Mouse (Mus musculus) midbrain, postnatal 0 days (tissue): Measurements from ENCODE around the gene Uncx. TPM values are rescaled to one million over a fixed set of nuclear protein-coding genes. Genes with fewer than 3 reads are reported as not detected.

Experiments
- ATAC-seq: fragments of 200-750 bp; cut with Nextera tagmentation; 2 replicates; pipeline ENCODE4 v1.8.0; 2017; ENCODE audit warnings: moderate number of reproducible peaks, mild to moderate bottlenecking, moderate TSS enrichment, moderate library complexity; ENCODE audit not compliant: low FRiP score
- DNase-seq: peaks from one replicate; pipeline ENCODE4 v3.0.0-alpha.2; 2015; ENCODE audit warnings: low spot score
- H3K27ac ChIP-seq: fragments of 300-500 bp; sonication (generic); 2 replicates; pipeline ENCODE4 v1.5.1; 2014; ENCODE audit warnings: low read depth, mild to moderate bottlenecking, low read length, mixed read lengths
- H3K27me3 ChIP-seq: fragments of 300-500 bp; sonication (generic); 2 replicates; pipeline ENCODE4 v1.6.1; 2014; ENCODE audit warnings: low read length, control low read depth, mixed read lengths; ENCODE audit not compliant: insufficient read depth
- H3K36me3 ChIP-seq: fragments of 300-500 bp; sonication (generic); 2 replicates; pipeline ENCODE4 v1.6.1; 2014; ENCODE audit warnings: low read length, control low read depth, mixed read lengths; ENCODE audit not compliant: insufficient read depth
- H3K4me1 ChIP-seq: fragments of 300-500 bp; sonication (generic); 2 replicates; pipeline ENCODE4 v1.6.1; 2014; ENCODE audit warnings: mild to moderate bottlenecking, control low read depth, antibody characterized with exemption, low read length, mixed read lengths; ENCODE audit not compliant: insufficient read depth
- H3K4me2 ChIP-seq: fragments of 300-500 bp; sonication (generic); 2 replicates; pipeline ENCODE4 v1.6.1; 2014; ENCODE audit warnings: low read depth, mild to moderate bottlenecking, low read length, mixed read lengths; ENCODE audit not compliant: poor library complexity, severe bottlenecking
- H3K4me3 ChIP-seq: fragments of 300-500 bp; sonication (generic); 2 replicates; pipeline ENCODE4 v1.5.1; 2014; ENCODE audit warnings: low read depth, mild to moderate bottlenecking, low read length, moderate library complexity
- H3K9ac ChIP-seq: fragments of 300-500 bp; sonication (generic); replicated peaks from 2 replicates; pipeline ENCODE4 v1.6.1; 2014; ENCODE audit warnings: mild to moderate bottlenecking, low read length, moderate library complexity, mixed read lengths; ENCODE audit not compliant: poor library complexity, severe bottlenecking
- H3K9me3 ChIP-seq: fragments of 300-500 bp; sonication (generic); 2 replicates; pipeline ENCODE4 v1.6.1; 2016; ENCODE audit warnings: low read length, control low read depth
- CTCF ChIP-seq: IDR thresholded peaks from 2 replicates; pipeline ENCODE4 v1.5.1; 2016; ENCODE audit warnings: antibody characterized with exemption, mild to moderate bottlenecking
- WGBS: fragments of 180-500 bp; shearing (Covaris S2); extraction: QIAGEN DNeasy Blood & Tissue Kit; methylation state at CpG from one replicate; pipeline ENCODE4 v1.1.7; 2014; 5-methylcytosine and 5-hydroxymethylcytosine counted together
- polyA plus RNA-seq: library from polyadenylated mRNA; unstranded; fragments of >200 nt; fragmentation: Nextera tagmentation; extraction: Ambion mirVana; gene quantifications from 2 replicates; pipeline ENCODE4 v1.2.1, GENCODE M21; 2015
- total RNA-seq: library from RNA; depleted of rRNA; stranded (reverse); fragments of >200 nt; gene quantifications from 2 replicates; pipeline ENCODE4 v1.2.3, GENCODE M21; 2014

Uncx gene
- total and polyA plus RNA-seq, 2 experiments from 2014 or later: 20.0 to 24.3 TPM

DNA sequence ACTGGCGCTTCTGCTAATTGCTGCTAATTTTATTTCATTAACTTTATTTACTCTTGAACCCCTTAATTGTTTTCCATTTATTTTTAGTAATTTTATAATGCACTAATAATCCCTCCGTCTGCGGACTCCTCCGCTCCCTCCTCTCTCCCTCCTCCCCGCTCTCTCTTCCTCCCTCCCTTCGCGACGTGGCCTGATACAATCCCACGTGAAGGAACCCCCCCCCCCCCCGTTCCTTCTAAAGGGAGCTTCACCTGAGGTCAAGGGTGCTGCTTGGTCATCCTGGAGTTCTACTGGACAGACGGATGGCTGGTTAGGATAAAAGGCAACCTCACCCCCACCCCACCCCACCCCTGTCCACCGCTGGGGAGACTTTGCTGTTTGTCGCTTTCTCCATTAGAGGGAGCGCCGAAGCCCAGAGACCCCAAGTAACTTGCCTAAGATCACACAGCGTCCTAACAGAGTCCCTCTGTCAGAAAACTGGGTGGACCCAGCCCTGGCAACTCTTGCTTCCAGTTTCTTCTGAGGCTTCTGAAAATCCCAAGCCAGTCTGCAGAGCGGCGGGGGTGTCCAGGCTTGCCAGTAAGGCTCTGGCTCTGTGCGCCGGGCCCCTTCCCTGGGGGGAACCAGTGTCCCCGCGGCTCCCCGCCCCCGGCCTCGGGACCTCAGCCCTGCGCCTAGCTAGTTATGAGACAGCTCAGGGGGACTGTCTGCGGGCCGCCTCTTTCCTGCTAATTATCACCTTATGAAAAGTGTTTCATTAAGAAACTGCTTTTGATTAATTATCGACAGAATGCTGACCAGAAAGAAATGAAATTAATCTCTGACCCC, 10.4 kb downstream of the Uncx start:
- no peak for TF ChIP-seq CTCF
- 6% methylated on average over 29 of the region's 29 CpGs for WGBS
- Histone ChIP-seq H3K4me2 (peak overlapping the region; percentile 41; the same call in 1 of the 2 replicates), H3K9me3 (no peaks in the 10 kb centered on the region), H3K27ac (0 out of 2 replicates have a peak overlapping the region, but pooled peaks have one; percentile 4), H3K4me1 (peaks cover 4% of the 10 kb centered on the region; the same call in 1 of the 2 replicates), H3K36me3 (no peaks in the 10 kb centered on the region), H3K4me3 (no peak overlapping the region), H3K27me3 (peaks cover 40% of the 10 kb centered on the region), H3K9ac (no peak overlapping the region)
- ATAC-seq (no peak), DNase-seq (no peak)

DNA sequence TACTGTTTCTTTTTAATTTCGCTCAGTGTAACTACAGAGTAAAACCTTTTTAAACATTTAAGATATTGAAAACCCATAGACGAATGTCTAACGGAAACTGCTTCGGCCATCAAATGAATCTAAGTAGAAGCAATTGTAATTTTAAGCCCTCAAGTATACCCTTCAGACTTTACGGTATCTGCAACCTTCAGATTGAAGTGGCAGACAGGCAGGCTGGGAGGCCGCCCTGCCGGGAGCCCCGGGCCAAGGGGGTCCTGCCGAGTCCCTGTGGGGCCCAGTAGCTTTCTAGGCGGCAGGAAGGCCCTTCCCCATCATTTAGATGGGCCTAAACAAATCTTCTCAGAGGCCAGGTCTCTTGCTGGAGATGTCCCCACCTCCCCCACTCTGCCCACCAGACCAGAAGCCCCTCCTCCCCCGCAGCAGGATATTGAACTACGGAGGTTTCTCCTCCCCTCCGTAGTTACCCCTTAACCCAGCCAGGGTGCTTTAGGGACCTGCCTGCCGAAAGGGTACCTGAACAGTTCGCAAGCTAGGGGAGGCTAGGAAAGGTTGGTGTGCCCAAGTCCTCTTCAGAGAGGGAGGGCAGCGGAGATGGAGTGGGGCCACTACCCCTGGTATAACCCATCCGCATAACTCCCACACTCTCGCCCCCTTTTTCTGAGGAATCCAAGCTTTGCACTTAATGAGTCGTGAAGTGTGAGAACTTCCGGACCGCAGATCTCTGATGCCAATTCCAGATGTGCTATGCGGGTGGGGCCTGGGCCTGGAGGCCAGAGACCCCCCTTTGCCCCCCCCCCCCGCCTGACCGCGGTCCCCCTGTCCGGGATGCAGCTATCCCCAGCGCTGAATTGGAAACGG, 11.4 kb downstream of the Uncx start:
- no peaks in the 10 kb centered on the region for H3K9me3 ChIP-seq
- 9% methylated on average over 28 of the region's 28 CpGs for WGBS
- no peak overlapping the region for H3K4me2 ChIP-seq
- H3K36me3 ChIP-seq: no peaks in the 10 kb centered on the region
- no peak for TF ChIP-seq CTCF
- H3K27ac ChIP-seq: no peak overlapping the region
- H3K4me1 ChIP-seq: peaks cover 4% of the 10 kb centered on the region; the same call in 1 of the 2 replicates
- DNase-seq (no peak), ATAC-seq (no peak)
- H3K4me3 ChIP-seq: no peak overlapping the region
- H3K9ac ChIP-seq: no peak overlapping the region
- H3K27me3 ChIP-seq: peaks cover 41% of the 10 kb centered on the region

DNA sequence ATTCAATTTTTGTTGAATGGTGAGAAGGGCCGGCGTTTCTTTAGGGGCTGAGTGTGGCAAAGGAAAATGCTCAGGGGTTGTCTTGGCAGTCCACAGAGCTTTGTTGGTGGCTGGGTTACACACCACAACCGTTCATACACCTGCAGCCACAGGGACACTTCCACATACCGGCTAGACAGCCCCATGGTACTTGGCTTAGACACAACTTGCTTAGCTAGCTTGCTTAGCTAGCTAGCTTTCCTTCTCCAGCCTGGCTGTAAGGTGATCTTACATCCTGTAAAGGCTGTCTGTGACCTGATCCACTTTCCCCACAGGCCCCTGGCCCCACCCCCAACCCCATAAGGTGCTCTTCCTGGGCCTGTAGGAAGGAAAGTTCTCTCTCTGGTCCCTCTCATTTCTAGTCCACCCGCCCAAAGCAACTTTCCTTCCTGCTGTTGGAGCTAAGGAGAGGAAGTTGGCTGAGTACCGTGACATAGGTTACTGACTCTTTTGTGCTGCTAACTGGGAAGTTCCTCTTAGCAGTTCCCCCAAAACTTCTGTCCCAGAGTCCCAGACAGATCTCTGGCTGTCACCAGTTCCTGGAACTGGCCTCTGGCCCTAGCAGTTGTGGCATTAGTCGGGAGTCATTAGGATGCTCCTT, 12.3 kb downstream of the Uncx start:
- no peak overlapping the region for H3K4me2 ChIP-seq
- DNase-seq (no peak), ATAC-seq (no peak)
- no peaks in the 10 kb centered on the region for H3K36me3 ChIP-seq
- no peak for TF ChIP-seq CTCF
- H3K4me1 ChIP-seq: peaks cover 4% of the 10 kb centered on the region; the same call in 1 of the 2 replicates
- H3K27me3 ChIP-seq: peaks cover 40% of the 10 kb centered on the region
- H3K9ac ChIP-seq: no peak overlapping the region
- H3K9me3 ChIP-seq: no peaks in the 10 kb centered on the region
- no peak overlapping the region for H3K4me3 ChIP-seq
- 20% methylated on average over 7 of the region's 7 CpGs for WGBS
- no peak overlapping the region for H3K27ac ChIP-seq

DNA sequence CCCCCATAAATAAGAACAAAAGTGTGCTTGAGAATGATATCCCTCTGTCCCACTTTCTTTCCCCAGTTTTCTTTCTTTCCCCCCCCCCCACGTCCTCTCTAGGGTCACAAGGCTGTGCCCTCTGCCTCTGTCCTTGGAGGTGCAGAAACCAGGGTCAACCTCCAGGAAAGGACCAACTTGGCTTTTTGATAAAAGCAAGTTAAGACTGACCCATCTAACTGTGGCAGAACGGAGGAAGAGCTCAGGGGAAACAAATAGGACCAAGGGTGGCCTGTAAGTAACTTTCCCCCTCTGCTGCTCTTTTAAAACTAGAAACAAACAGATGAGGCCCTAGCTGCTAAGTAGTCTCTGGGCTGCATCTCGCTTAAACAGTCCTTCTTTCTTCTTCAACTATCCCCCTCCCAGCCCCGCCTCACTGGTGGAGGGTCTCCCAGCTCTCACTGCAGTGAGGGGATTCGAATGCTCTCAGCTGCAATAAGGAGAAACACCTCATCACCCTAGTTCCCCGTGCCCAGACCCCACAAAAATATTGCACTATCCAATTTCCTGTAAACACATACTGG, 12.9 kb downstream of the Uncx start:
- Histone ChIP-seq H3K4me1 (peaks cover 4% of the 10 kb centered on the region; the same call in 1 of the 2 replicates), H3K9me3 (no peaks in the 10 kb centered on the region), H3K4me2 (no peak overlapping the region), H3K9ac (no peak overlapping the region), H3K27me3 (peaks cover 43% of the 10 kb centered on the region), H3K36me3 (no peaks in the 10 kb centered on the region), H3K4me3 (no peak overlapping the region), H3K27ac (no peak overlapping the region)
- ATAC-seq: no peak
- 14% methylated on average over 6 of the region's 6 CpGs for WGBS
- TF ChIP-seq CTCF: no peak
- DNase-seq: no peak

DNA sequence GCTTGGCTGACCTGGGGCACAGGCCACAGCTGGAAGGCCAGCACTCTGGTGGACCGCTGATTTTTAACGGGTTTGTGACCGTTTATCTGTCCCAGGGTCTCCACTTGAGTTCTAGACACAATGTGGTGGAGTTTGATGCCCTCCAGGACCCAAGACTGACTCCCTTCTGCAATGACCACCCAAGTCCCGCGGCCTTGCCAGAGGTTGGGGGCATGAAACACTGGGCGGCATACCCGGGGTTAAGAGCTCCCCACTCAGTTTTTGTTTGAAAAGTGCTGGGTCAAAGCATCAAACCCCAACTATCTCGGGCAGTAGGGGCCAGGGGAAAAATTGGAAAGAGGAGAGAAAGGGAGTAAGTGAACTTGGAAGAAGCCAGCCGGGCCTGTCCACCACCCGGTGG, 13.8 kb downstream of the Uncx start:
- Histone ChIP-seq H3K9me3 (no peaks in the 10 kb centered on the region), H3K4me3 (no peak overlapping the region), H3K27ac (no peak overlapping the region), H3K27me3 (peaks cover 42% of the 10 kb centered on the region), H3K36me3 (no peaks in the 10 kb centered on the region), H3K4me1 (peaks cover 4% of the 10 kb centered on the region; the same call in 1 of the 2 replicates), H3K9ac (no peak overlapping the region), H3K4me2 (no peak overlapping the region)
- DNase-seq: no peak
- ATAC-seq: no peak
- TF ChIP-seq CTCF: no peak
- WGBS: 9% methylated on average over 10 of the region's 10 CpGs
